Mouse (Mus musculus): Measurements from ENCODE around the gene Nipsnap1. TPM values are rescaled to one million over a fixed set of nuclear protein-coding genes. Genes with fewer than 3 reads are reported as not detected.
A peak's percentile ranks its signal among the peaks of the same experiment; 100 is the strongest.

Nipsnap1 gene
- polyA plus RNA-seq, 1 experiment from 2014 or later = 81.4 TPM

DNA sequence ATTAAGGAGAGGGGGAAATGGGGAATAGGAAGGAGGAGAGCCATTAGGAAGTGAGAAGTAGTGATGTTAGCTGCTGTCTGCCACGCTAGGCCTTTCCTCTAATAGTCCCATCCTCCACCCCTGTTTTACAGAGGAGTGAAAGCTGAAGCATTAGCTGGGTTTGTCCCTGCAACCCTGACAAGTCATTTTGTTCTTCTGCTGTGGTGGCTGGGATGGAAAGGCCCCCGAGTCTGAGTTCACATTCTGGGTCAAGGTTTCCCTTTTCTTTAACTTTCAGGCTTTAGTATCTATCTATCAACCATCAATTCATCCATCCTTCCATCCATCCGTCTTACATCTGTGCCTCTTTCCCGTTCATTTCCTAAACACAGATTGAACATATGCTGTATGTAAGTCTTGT lies 7.3 kb downstream of the Nipsnap1 start:
- Histone ChIP-seq H3K4me1 (peaks cover 31% of the 10 kb centered on the region), H3K27me3 (no peaks in the 10 kb centered on the region), H3K36me3 (peaks cover 30% of the 10 kb centered on the region), H3K27ac (no peak overlapping the region), H3K9ac (no peak overlapping the region), H3K9me3 (replicated peaks) (no peaks in the 10 kb centered on the region), H3K4me2 (no peak overlapping the region), H3K4me3 (replicated peaks) (no peak overlapping the region)
- ATAC-seq (replicated peaks; ENCODE audit: low FRiP score) = no peak
- WGBS = 76% methylated on average over 4 of the region's 4 CpGs

DNA sequence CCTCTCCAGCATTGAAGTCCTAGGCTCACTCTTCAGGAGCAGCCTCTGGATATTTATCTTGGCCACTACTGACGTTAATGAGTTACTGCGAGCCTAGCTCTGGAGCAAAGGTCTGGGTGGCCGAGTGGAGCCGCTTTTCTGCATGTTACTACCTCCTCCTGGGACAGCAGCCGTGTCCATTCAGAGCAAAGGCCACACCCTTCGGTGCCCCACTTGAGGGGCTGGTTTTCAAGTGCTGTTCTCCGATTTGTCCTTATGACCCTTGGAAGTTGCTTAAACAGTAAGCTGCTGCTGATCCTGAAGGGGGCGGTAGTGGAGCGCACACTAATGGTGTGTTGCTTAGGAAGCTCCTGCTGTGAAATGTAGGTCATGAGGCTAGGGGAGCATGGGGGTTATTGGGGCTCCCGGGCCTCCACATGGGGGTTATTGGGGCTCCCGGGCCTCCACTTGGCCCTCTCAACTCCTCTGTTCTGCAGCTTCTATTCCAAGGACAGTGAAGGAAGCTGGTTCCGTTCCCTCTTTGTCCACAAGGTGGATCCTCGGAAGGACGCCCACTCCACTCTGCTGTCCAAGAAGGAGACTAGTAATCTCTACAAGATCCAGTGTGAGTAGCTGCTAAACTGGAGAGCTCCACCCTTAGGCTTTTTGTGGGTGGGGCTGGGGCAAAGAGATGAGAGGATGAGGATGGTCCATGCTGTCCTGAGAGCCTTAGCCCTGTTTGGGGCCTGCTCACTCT lies 9.3 kb downstream of the Nipsnap1 start:
- Histone ChIP-seq H3K27ac (peak overlapping the region; percentile 61), H3K9me3 (replicated peaks) (no peaks in the 10 kb centered on the region), H3K36me3 (peaks cover 33% of the 10 kb centered on the region), H3K9ac (no peak overlapping the region), H3K4me1 (peaks cover 31% of the 10 kb centered on the region), H3K27me3 (no peaks in the 10 kb centered on the region), H3K4me3 (replicated peaks) (no peak overlapping the region), H3K4me2 (0 out of 2 replicates have a peak overlapping the region, but pooled peaks have one; percentile 14)
- 37% methylated on average over 14 of the region's 14 CpGs for WGBS
- peak; percentile 91 for ATAC-seq (replicated peaks; ENCODE audit: low FRiP score)

DNA sequence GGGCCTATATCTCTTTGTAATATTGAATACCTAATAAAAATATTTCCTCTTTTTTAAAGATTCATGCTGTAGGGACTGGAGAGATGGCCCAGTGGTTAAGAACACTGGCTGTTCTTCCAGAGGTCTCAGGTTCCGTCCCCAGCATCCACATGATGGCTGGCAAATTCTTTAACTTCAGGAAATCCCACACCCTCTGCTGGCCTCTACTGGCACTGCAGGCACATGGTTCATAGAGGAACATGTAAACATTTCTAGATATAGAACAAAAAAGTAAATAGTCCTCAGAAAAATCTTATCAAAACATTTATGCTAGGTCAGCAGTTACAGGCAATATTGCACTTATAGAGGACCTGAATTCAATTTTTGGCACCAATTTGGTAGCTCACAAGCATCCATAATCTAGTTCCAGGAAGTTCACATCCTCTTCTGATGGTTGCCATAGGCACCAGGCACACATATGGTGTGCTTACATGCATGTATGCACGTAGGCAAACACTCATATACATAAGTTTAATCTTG lies 11.7 kb downstream of the Nipsnap1 start:
- peaks cover 29% of the 10 kb centered on the region for H3K4me1 ChIP-seq
- no peak for ATAC-seq (replicated peaks; ENCODE audit: low FRiP score)
- no peak overlapping the region for H3K9ac ChIP-seq
- H3K36me3 ChIP-seq = peaks cover 56% of the 10 kb centered on the region
- no peak overlapping the region for H3K27ac ChIP-seq
- no peaks in the 10 kb centered on the region for H3K9me3 ChIP-seq (replicated peaks)
- H3K27me3 ChIP-seq = no peaks in the 10 kb centered on the region
- H3K4me2 ChIP-seq = no peak overlapping the region
- WGBS = 76% methylated on average over 2 of the region's 2 CpGs
- H3K4me3 ChIP-seq (replicated peaks) = no peak overlapping the region

DNA sequence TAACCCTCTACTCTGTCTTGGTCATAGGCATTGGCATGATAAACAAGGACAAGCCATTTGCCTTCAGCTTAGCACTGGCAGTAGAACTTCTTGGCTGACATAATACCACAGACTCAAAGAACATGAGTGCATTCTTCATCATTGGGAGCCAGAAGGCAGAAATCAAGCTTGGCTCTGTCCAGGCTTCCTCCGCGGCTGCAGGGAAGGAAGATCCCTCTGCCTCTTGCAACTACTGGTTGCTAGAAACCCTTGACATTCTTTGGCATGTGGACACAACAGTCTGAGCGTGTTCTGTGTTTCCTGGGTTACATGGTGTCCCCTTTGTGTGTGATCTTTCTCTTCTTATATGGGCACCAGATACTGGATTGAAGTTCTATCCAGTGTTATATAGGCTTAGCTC lies 13.2 kb downstream of the Nipsnap1 start:
- 98% methylated on average over 3 of the region's 3 CpGs for WGBS
- Histone ChIP-seq H3K4me3 (replicated peaks) (no peak overlapping the region), H3K27me3 (no peaks in the 10 kb centered on the region), H3K4me2 (no peak overlapping the region), H3K27ac (no peak overlapping the region), H3K9me3 (replicated peaks) (no peaks in the 10 kb centered on the region), H3K9ac (no peak overlapping the region), H3K4me1 (peaks cover 19% of the 10 kb centered on the region), H3K36me3 (peaks cover 70% of the 10 kb centered on the region)
- no peak for ATAC-seq (replicated peaks; ENCODE audit: low FRiP score)

DNA sequence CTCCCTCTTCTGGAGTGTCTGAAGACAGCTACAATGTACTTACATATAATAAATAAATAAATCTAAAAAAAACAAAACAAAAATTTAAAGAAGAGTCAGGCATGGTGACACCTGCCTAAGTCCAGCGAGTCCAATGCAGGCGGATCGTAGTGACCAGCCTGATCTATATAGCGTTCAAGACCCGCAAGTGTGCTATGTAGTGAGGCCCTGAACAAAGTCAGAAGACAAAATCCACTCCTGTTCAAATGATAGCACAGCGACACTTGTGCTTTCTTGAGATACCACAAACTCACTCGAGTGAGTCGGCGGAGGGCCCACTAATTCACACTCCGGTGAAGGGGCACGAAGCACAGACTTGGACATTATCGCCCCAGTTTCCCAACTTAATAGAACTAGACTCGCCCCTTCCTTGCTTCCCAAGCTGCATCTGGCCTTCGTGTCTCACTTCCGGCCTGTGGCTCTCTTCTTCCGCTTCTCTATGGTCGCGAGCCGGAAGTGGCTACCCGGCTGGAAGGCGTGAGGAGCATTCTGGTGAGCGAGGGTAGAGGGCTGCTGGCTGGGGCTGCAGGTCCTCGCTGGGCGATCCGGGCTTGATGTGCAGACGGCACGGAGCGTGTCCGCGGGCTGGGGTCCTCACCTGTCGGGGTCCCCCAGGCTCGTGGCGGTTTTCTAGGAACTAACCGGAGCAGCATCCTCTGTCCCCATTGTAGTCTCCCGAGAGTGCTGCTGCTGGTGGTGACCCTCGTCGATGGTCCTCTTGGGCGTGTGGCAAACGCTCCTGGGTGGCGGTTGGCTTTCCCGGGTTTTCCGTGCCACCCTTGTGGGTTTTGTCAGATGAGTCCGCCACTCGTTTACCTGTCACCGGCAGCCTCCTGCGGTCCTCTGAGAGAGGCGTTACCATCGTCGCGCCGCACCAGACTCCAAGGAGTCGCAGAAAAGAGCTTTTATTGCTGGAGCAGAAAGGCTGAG lies 21.4 kb downstream of the Nipsnap1 start, which contains the start of gene Thoc5:
Gene Thoc5, plus strand, starts transcription at position 473 of the 969 bp plus-strand sequence.
- no peaks in the 10 kb centered on the region for H3K27me3 ChIP-seq
- H3K9me3 ChIP-seq (replicated peaks) = no peaks in the 10 kb centered on the region
- ATAC-seq (replicated peaks; ENCODE audit: low FRiP score) = peak; percentile 89
- peaks cover 46% of the 10 kb centered on the region for H3K36me3 ChIP-seq
- peaks cover 7% of the 10 kb centered on the region for H3K4me1 ChIP-seq
- peak within 1 kb of the TSS; percentile 76 for H3K9ac ChIP-seq
- peak within 1 kb of the TSS; percentile 85 for H3K27ac ChIP-seq
- H3K4me3 ChIP-seq (replicated peaks) = peak within 1 kb of the TSS; percentile 84
- H3K4me2 ChIP-seq = peak within 1 kb of the TSS; percentile 86
- 3% methylated on average over 52 of the region's 52 CpGs for WGBS

DNA sequence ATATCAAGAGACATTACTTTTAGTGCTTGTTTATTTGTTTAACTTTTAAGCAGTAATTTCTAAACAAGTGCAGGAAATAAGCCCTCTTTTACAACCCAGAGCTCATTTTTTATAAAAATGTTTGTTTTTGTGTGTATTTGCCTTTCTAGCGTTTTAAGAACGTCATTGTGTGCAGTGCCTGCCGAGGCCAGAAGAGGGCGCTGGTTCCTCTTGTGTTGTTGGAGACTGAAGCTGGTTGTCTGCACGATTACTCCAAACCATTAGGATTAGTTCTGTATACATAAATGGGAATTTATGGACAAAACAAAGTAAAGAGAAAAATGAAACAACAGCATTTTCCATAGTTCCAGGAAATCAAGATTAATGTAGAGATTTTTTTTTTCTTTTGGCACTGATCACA lies 26.7 kb downstream of the Nipsnap1 start:
- WGBS = 71% methylated on average over 5 of the region's 5 CpGs
- no peak for ATAC-seq (replicated peaks; ENCODE audit: low FRiP score)
- Histone ChIP-seq H3K4me1 (peaks cover 7% of the 10 kb centered on the region), H3K9ac (no peak overlapping the region), H3K36me3 (peaks cover 57% of the 10 kb centered on the region), H3K27ac (no peak overlapping the region), H3K4me2 (no peak overlapping the region), H3K4me3 (replicated peaks) (no peak overlapping the region), H3K27me3 (no peaks in the 10 kb centered on the region), H3K9me3 (replicated peaks) (no peaks in the 10 kb centered on the region)

DNA sequence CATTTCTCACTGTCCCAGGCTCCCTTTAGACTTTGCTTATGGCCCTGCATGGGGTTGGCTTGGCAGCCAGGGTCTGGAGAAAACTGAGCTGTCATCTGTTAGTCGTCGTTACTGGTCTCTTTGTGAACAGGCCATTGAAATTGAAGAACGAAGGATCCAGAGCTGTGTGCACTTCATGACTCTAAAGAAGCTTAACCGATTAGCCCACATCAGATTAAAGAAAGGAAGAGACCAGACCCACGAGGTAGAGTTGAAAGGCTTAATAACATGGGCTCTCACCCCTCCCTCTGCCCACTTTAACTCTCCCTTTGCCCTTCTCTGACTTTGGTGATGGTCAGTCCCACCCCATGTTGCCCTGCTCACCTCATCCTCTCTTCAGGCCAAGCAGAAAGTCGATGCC lies 28.2 kb downstream of the Nipsnap1 start:
- H3K9me3 ChIP-seq (replicated peaks) = no peaks in the 10 kb centered on the region
- H3K9ac ChIP-seq = no peak overlapping the region
- no peak overlapping the region for H3K27ac ChIP-seq
- WGBS = 89% methylated on average over 6 of the region's 6 CpGs
- no peak for ATAC-seq (replicated peaks; ENCODE audit: low FRiP score)
- H3K4me3 ChIP-seq (replicated peaks) = no peak overlapping the region
- no peaks in the 10 kb centered on the region for H3K27me3 ChIP-seq
- H3K4me2 ChIP-seq = no peak overlapping the region
- no peaks in the 10 kb centered on the region for H3K4me1 ChIP-seq
- H3K36me3 ChIP-seq = peaks cover 68% of the 10 kb centered on the region

DNA sequence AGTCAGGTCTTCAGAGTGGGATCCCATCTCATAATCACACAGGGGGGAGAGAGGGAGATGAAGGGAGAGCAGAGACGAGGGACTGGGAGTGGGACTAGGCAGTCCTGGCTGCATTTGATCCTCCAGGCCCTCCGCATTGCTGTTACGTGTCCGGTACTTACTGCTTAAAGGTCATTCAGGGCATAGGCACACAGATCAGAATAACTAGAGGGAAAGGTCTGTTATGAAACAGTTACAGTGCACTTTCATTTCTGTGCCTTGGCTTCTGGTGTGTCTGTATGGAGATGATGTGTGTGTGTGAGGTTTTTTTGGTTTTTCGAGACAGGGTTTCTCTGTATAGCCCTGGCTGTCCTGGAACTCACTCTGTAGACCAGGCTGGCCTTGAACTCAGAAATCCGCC lies 32.5 kb downstream of the Nipsnap1 start:
- Histone ChIP-seq H3K27me3 (no peaks in the 10 kb centered on the region), H3K9me3 (replicated peaks) (no peaks in the 10 kb centered on the region), H3K4me1 (no peaks in the 10 kb centered on the region), H3K36me3 (peaks cover 88% of the 10 kb centered on the region), H3K4me3 (replicated peaks) (no peak overlapping the region), H3K4me2 (no peak overlapping the region), H3K9ac (no peak overlapping the region), H3K27ac (no peak overlapping the region)
- WGBS = 92% methylated on average over 6 of the region's 6 CpGs
- ATAC-seq (replicated peaks; ENCODE audit: low FRiP score) = no peak

DNA sequence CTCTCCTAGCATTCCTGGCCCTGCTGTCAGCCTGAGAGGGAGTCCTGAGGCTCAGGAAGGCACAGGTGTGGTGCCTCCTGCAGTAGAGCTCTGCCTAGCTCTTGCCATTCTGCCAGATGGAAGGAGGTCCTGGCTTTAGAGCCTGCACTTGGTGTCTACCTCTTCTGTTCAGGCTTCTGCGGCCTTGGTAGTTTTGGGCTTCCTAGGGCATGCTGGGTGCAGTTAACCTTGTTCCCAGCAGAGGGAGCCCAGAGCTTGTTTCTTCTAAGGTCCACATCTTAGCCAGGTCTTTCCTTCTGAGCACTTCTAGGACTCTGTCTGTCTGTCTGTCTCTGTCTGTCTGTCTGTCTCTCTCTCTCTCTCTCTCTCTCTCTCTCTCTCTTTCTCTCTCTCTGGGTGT lies 42.3 kb downstream of the Nipsnap1 start:
- Histone ChIP-seq H3K4me2 (no peak overlapping the region), H3K9me3 (replicated peaks) (no peaks in the 10 kb centered on the region), H3K27ac (no peak overlapping the region), H3K36me3 (peaks cover 92% of the 10 kb centered on the region), H3K27me3 (no peaks in the 10 kb centered on the region), H3K4me1 (no peaks in the 10 kb centered on the region), H3K4me3 (replicated peaks) (no peak overlapping the region), H3K9ac (no peak overlapping the region)
- no peak for ATAC-seq (replicated peaks; ENCODE audit: low FRiP score)
- 33% methylated on average over 1 of the region's 1 CpGs for WGBS

DNA sequence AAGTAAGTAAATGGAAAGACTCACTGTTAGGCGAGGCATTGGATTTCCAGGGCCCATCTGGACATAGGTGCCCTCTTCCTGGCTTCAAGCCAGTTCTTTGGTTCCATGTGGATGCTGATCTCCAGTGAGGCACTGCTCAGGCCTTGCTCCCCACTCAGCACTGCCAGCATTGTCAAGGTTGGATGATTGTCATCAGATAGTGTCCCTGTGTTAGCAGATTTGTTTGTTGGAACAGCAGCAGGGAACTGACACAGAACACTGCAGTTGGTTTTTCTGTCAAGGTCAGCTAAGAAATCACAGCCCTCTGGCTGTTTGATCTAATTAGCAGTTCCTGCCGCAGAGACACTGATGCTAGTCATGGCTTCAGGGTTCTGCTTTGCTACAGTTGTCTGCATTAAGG lies 47.5 kb downstream of the Nipsnap1 start:
- no peak overlapping the region for H3K4me2 ChIP-seq
- H3K27ac ChIP-seq = no peak overlapping the region
- 68% methylated on average over 2 of the region's 2 CpGs for WGBS
- no peak overlapping the region for H3K4me3 ChIP-seq (replicated peaks)
- H3K36me3 ChIP-seq = peaks cover 94% of the 10 kb centered on the region
- no peaks in the 10 kb centered on the region for H3K27me3 ChIP-seq
- H3K4me1 ChIP-seq = 0 out of 2 replicates have a peak, but pooled peaks cover 5% of the 10 kb centered on the region
- no peak overlapping the region for H3K9ac ChIP-seq
- H3K9me3 ChIP-seq (replicated peaks) = no peaks in the 10 kb centered on the region
- no peak for ATAC-seq (replicated peaks; ENCODE audit: low FRiP score)

DNA sequence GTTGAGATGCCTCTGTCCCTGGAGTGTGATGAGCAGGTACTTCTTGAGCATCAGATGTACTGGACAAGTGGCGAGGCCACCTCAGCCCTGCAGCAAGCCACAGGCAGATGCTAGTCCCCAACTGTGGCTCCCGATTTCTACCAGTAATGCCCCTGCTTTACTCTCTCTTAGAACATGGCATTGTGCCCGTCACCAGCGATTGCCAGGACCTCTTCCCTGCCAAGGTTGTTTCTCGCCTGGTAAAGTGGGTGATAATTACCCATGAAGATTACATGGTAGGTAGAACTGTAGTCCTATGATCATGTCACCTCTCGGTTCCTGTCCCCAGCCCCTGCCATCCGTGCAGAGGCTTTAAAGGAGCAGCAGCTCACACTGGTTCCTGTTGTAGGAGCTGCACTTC lies 48.0 kb downstream of the Nipsnap1 start:
- Histone ChIP-seq H3K27me3 (no peaks in the 10 kb centered on the region), H3K27ac (no peak overlapping the region), H3K36me3 (peaks cover 95% of the 10 kb centered on the region), H3K4me1 (0 out of 2 replicates have a peak, but pooled peaks cover 5% of the 10 kb centered on the region), H3K4me3 (replicated peaks) (no peak overlapping the region), H3K4me2 (no peak overlapping the region), H3K9me3 (replicated peaks) (no peaks in the 10 kb centered on the region), H3K9ac (no peak overlapping the region)
- 85% methylated on average over 7 of the region's 7 CpGs for WGBS
- ATAC-seq (replicated peaks; ENCODE audit: low FRiP score) = no peak

DNA sequence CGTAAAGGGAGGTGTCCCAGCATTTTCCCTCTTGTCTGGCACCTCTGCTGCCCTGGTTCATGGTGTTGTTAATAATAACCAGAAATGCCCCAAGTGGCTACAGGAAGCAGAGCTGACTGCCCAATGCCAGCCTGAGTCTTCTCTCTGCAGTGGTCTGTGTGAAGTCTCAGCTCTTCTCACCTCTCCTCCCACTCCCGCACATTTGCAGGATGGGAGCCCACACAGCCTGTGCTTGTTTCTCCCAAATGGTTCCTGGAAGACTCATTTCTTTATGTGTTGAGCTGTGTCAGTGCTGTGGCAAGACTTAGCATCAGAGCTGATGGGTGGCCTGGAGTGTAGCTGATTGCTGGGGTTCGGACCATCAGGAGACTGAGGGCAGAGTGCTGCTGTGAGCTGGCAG lies 53.5 kb downstream of the Nipsnap1 start:
- H3K4me1 ChIP-seq = peaks cover 20% of the 10 kb centered on the region
- peak overlapping the region; percentile 66 for H3K27ac ChIP-seq
- H3K4me3 ChIP-seq (replicated peaks) = no peak overlapping the region
- peaks cover 80% of the 10 kb centered on the region for H3K36me3 ChIP-seq
- H3K4me2 ChIP-seq = no peak overlapping the region
- ATAC-seq (replicated peaks; ENCODE audit: low FRiP score) = no peak
- H3K27me3 ChIP-seq = no peaks in the 10 kb centered on the region
- 84% methylated on average over 3 of the region's 3 CpGs for WGBS
- H3K9ac ChIP-seq = no peak overlapping the region
- H3K9me3 ChIP-seq (replicated peaks) = no peaks in the 10 kb centered on the region
